Mouse (Mus musculus) spleen, postnatal 36 days (tissue): ENCODE measurements around the gene Uckl1.
A peak's percentile ranks its signal among the peaks of the same experiment; 100 is the strongest.

Source experiments
- DNase-seq, 2 experiments: peaks; one replicate each; pipeline ENCODE4 v3.0.0; 2022; ENCODE audit warnings: low spot score in 2 of 2, mixed read lengths in 1 of 2

Gene Uckl1

DNA sequence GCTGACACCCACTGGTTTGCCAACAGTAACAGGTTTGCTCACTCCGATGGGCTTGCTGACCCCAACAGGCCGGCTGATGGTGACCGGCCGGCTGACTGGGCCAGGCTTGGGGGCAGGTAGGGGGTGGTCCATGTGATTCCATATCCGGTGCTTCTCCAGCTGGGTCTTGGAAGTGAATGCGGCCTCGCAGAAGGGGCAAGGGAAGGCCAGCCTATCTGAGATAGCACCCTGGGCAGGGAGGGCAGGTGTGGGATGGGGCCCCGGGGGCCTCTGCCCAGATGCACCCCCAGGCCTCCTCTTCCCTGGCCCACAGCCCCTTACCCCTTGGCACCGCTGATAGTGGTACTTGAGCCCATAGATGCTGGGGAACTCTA, 5.0 kb upstream of the Uckl1 start:
- no peak for DNase-seq

DNA sequence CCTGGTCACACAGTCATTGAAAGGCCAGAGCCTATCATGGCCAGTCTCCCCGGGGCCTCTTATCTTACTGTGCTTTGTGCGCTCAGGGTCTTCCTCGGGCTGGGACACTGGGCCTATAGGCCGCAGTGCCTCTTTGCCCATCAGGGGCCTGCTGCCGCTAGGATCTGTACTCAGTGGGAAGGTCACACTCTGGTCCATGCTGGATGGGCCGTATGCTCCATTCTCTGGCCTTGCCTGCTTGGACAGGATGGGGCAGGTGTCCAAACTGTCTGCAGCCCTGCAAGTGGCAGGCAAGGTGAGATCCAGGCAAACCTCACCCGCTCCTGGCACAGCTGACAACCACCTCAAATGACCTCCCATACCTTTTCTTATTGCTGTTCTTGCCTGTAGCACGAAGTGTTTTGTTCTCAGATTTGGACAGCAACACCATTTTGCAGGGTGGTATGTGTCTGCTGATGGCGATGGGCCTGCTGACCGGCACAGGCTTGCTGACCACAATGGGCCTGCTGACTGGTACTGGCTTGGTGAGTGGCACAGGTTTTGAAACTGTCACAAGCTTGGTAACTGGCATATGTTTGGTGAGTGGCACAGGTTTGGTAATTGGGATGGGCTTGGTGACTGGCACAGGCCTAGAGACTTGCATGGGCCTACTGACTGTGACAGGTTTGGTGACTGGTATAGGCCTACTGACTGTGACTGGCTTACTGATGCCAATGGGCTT, 4.5 kb upstream of the Uckl1 start:
- DNase-seq: no peak

DNA sequence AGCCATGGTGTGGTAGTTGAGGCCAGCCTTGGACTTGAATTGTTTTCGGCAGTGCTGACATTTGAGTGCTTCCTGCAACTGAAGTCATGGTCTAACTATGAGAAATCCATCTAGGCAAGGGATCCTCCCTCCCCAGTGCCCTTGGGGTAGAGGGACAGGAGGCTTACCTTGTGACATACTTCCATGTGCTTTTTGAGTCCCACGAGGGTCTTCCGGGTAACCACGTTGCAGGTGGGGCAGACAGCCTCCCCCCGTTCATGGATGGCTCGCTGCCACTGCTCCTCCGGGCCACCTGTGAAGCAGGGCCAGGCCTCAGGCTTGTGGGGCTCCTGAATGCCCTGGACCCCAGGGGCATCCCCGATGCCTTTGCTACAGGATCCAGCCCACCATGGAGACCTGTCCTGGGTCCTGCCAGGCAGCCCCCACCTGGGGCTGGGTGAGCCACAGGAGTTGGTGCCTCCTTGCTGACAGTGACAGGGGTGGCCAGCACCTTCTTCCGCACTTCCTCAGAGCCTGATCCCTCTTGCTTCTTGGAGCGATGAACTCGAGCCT, 3.6 kb upstream of the Uckl1 start:
- no peak for DNase-seq

DNA sequence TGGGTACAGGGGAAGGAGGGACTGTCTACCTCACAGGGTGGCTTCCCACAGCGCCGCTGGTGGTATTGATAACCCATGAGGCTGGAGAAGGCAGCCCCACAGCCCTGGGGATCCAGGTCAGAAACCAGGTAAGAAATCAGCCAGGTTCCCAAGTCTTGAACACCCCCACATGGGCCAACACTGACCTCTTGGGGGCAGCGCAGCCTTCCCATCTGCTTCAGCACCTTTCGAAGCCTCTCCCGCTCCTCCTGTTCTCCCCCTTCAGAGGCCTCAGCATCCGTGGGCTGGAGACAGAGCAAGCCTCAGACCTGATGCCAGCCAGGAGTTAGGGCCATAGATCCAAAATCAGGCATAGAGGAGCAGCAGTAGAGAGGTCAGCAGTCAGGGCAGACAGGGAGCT, 3.1 kb upstream of the Uckl1 start:
- no peak for DNase-seq

DNA sequence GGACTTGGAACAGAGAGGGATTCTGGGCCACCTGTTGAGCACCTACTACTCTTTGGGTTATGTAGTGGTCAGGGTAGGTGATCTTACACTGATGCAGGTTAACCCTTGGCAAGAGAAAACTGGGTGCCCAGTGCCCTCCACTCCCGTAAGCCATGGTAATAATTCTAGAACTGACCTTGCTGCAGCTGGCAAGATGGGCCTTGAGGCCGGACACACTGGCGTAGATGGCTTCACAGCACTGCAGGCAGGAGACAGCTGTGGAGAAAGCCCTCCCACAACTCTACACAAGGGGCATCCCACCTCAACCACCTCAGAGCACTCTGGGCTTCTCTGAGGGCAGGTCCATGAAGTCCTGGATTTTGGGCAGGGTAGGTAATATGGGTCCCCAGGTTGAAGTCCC, 1.4 kb upstream of the Uckl1 start:
- DNase-seq: no peak

DNA sequence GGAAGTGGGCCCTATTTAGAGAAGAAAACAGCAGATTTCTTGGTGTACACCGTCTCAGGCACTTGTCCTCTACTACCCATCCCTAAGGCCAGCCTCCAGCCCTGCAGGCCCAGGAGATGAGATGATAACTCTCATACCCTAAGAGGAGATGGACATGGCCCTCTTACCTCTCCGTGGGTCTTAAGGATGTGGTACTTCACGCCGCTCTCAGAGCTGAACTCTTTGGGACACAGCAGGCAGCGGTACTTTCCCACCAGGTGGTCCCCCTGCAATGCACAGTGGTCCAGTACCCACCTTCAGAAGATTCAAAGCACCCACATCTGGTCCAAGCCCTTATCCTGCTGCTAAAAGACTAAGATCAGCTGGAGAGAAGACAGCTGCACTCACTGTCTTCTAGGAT, 814 bp upstream of the Uckl1 start:
- no peak for DNase-seq

DNA sequence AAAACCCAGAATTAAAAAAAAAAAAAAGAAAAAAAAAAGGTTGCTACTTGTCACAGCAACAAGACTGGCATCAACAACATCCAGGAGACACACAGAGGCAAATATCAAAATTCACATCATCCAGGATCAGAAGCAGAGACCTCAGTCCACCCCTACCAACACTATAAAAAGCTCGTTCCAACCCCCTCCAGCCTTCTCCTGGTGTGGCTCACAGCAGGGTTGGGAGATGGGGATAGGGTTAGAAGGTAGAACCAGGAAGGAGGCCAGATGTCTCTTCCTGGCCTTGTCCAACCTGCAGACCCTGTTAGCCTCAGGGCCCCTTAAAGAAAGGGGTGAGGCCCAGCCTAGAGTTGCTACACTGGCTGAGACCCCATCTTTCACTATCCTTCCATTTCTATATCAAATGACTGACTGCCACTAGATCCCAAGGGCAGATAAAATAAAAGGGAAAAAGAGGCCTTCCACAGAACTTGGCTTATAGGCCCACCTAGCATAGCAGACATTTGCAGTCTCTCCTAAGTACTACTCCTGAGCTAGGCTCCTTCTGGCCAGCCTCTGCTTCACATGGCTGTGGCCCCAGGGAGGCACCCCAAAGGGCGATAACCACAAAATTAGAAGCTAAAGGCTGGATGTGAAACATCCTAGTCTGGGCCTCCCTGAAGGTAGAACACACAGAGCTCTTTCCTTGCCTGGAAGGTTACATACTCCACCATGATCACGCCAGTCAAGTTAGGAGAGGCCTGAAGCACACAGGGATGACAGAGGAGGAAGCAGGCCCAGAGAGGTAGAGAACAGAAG, 1.0 kb downstream of the Uckl1 start:
- DNase-seq: no peak

DNA sequence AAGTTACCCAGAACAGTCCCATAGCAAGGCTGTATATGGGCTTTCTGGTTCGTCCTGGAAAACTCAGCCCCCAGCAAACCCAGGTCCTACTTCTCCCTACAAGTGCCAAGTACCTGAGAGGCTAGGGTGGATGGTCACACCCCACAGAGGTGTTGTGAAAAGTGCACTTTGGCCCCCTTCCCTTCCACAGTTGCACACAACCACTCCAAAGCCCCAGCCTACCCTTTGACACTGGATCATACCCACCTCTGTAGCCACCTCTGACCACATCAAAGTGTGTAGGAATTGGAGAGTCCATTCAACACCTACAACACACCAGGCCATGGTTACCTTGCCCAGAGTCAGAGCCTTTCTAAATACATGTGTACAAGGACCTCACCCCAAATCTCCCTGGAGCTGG, 1.8 kb downstream of the Uckl1 start:
- DNase-seq: no peak

DNA sequence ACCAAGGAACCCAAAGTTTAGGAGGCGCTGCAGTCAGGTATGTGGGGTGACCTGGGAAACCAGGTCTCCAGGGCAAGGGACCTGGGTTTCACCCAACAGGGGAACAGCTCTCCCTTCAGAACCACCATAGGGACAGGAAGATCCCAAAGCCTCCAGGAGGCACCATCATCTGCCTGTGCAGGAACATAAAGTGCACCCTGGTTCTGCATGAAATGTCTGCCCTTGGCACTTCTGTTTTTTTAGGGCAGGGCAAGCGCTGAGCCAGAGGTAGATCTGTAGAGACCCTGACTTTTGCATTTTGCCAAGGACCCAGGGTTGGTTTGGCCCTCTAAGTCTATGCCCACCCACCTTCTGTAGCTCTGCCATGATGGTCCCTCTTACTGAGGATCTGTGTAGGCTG, 2.3 kb downstream of the Uckl1 start:
- no peak for DNase-seq

DNA sequence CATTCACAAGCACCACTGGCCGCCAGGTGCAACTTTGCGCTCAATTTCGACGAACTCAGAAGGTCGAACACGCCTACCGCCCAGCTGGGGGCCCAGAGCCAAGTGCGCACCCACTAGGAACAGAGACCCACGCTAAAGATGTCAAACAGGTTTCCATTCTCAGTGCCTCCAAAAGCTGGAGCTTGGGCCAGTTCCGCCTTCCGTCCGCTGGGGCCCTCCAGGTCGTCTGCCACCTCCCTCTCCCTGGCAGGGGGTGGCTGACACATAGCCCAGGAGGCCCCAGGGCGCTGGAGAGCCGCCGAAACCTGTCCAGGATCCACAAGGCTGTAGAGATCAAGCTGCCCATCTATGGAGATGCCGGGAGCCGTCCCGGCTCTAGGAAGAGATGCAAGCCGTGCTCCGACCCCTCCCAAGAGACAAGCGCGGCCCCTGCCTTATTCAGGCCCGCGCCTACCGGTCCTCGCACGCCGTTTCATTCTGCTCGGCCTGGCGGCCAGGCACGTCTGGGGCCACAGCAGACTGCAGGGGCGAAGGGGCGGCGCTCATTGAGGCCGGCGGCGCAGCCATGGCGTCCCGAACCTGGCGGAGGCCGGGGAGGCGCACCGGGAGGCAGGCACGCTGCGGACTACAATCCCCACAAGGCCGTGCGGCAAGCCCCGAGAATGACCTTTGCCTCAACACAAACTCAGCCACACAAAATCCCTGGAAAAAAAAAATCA, 3.1 kb downstream of the Uckl1 start:
- peak; percentile 82 to 85 for DNase-seq

DNA sequence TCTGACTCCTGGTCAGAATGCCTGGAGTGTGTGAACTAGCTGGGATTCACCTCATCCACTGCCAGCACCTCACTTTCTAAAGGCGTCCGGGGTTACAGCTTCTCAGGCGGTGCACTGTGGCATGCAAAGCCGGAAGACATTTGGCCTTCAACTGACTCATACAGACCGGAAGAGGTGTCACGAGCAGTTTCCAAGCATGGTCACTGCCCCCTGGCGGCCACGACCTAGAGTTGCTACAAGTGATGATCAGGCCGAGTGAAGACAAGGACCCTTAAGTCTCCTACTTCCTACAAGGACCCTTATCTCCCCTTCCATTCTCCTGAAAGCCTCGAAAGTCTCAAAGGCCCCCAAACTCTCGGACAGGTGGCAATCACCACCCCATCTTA, 3.7 kb downstream of the Uckl1 start:
- peak; percentile 85 to 89 for DNase-seq

DNA sequence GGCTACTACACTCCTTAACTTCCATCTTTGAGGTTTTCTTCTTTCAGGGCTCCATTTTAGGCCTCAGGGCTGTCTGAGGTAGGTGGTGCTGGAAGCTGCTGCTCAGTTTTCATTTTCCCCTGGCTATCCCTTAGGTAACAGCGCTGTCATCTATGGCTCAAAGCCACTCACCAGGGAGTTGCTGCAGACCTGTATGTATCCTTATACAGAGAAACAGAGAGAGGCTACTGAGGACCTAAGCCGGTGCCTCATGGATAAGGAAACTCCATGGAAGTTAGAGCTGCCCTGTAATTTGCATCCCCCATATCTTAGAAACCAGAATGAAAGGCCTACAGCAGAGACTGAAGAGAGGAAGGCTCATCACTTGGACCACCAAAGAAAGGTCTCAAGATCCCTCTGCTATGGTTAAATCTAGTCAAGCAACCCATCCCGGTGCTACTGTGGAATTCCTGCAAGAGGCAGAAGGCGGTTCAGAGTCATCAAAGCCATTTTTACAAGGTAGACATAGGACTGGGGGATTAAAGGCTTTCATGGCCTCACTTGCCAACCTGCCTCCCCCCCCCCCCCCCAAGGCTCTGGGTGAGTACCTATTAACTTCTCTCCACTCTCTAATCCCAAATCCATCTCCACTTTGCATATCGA, 4.4 kb downstream of the Uckl1 start:
- no peak for DNase-seq

DNA sequence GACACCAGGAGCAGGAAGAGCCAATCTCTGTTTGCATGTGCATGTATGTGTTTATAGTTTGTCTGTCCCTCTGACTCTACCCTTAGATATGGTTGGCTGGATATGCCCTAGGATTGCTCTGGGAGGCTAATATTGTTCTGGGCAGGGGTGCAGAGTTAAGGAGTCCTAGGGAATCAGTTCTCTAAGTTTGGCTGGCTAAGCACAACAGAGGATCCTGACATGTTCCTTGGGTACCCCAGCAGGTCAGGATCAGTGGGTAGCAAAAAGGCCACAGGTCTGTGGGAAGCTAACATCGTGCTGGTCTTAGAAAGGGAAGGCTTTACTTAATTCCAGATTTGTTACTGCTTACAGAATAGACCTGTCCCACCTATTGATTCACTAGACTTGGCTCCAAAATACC, 5.0 kb downstream of the Uckl1 start:
- DNase-seq: no peak

DNA sequence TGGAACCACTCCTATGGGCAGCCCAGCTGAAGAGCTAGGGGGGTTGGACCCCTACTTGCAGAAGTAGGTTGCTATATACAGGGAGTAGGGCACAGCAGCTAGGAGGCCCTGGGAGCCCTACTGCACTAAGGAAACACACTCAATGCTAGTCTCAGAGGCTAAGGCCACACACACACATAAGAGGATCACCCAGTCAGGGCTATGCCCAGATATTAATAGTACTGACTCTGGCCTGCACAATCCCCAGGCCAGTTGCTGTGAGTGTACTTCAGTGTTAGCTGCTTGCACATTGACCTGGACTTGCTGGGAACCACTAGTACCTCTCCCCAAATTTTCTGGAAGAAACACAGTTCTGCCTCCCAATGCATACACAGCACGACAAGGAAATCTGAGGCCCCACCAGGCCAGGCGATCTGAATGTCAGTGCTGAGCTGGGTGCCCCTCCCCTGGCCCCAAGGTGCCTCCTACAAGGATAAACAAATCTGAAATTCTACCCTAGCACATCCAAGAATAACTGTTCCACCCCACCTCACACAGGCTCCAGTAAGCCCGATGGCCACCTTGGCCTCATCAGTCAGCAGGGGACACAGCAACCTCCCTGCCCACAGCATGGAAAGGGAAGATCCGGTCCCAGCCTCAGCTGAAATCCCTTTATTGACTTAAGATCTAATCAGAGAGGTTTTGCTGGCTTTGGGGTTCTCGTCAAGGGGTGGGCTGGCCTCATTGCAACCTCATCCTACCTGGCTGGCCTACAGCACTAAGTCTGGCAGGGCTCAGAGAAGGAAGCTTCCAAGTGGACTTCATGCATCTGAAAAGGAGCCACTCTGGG, 5.7 kb downstream of the Uckl1 start:
- DNase-seq: no peak

DNA sequence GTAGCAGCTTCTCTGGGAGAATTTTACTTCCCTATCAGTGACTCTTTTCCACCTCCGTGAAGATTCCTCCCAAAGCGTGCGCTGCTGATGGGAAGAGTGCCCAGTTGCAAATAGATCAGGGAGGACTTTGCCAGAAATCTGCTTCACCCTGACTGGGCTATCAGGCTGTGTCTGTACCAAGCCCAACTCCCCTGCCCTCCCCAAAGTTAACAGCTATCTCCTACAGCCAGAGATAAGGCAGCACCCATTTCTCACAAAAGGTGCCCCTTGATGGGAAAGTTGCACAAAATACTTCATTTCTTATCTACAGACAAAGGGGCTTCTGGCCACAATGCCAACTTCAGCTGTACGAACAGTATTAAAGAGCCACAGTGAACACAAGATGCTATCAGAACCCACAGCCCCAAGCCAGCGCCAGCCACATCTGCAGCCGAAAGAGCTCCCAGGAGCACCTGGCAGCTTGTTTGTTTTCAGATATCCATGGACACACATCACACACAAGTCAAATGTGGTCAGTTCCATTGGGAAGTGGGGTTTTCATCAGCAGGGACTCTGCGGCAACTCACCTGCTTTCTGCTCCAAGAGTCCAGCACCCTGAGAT, 6.6 kb downstream of the Uckl1 start:
- no peak for DNase-seq

DNA sequence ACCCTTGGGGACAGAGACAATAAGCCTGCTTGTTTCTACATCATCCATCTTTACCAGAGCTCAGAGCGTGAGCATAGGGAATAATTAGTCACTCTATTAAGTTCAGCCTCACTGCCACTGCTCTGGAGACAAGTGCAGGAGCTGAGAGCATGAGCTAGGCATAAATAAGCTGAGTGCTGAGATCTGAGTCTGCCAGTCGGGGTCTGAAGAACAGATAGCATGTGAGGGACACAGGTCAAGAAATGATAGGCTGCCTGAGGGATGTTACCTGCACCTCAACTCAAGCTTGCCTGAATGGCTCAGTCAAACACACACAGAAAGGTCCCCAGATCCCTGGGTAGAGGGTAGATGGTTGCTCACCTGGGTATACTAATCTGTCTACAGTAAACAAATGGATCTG, 7.6 kb downstream of the Uckl1 start:
- no peak for DNase-seq

DNA sequence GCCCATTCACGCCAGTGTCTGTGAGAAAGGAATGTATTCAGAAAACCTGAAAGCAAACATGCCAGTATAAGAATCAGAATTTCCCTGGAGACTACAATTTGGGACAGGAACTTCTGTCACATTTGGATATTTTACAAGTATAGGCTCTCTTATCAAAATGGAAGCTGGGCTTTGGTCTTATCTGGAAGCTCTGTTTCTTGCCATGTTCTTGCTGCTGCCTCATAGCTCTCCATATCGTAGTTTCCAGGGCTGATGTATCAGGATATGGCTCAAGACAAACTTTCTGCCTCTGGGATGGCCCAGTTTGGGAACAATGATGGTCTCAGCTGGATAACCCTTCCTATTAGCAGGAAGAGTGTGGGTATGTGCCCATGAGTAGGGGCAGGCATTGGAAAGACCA, 8.1 kb downstream of the Uckl1 start:
- DNase-seq: no peak

DNA sequence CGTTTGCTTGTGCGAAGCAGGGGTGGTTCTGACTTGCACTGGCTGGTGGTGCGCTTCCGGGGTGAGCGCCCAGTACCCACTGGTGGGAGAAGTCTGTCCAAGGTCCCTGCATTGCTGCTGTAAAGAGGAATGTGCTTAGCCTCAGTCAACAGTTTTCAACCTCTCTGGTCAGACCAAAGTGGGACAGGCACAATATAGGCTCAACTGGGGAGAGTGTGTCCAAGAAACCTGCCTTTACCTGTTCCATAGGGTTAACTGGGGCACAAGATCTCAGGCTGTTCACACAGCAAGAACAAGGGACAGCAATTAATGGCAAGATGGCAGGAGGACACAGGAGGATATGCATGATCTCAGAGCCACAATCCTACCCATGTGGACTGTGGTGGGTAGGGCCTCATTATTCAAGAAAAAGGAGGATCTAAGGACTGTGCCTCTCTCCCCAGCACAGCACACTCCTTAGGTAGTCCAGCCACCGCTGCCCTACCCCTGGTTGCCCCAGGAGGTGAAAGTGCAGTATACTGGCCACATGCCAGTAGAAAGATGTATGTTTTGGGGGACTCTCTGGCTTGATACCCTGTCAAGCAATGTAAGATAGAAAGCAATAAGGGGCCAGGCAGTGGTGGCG, 9.7 kb downstream of the Uckl1 start:
- no peak for DNase-seq

DNA sequence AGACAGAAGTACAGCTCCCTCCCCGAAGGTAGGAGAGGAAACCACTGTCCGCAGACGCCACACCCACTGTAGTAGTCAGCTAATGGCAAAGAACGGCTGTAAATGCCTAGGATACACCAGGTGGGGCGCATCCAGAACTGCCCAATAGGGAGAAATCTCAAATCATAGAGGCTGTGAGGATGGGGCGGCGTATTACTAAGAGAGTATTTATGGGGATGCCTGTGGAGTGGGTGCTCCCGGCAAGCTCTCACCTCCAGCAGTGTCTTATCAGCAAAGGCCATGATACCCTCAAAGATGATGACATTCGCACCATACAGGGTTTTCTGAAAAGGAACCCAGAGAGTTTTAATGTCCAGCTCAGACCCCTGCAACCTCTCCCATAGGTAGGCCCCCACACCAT, 10.7 kb downstream of the Uckl1 start:
- DNase-seq: no peak
